Mouse (Mus musculus): ENCODE measurements around the gene Btd. TPM values are rescaled to one million over a fixed set of nuclear protein-coding genes. Genes with fewer than 3 reads are reported as not detected.

Gene Btd
- total RNA-seq, 2 experiments from 2014 or later = 9.5 to 10.0 TPM

DNA sequence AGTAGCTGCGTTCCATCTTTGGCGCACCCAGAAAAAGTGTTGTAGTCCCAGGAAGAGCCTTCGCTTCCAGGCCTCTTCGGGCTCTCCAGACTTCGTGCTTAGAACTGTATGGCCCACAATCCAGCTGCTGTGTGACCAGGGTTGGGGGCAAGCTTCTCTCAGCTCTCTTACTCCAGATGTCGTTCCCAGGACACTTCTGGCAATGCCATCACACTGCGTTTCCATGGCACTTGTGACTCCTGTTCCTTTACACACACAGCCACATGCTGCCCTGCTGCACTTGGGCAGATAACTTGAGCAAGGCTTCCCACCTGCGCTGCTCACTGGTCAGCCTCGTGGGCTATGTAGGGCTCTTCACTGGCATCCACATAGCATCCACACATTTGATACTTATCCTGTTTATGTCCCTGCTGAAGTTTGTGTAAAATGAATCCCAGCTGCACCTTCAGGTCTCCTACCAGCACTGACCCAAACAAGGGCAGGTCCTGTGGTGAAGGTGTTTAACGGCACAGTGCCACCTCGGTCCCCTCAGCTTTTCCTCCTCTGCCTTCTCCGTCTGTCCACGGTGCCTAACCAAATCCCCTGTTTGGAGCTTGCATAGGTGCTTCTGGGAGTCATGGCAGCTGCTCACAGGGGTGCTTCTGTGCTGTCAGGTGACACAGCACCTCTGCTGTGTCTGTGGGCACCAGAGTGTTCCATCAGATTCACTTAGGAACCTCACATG is 22.7 kb downstream of the Btd start:
- no peak for DNase-seq
- intact Hi-C loops (cut with DNase I) = no loop called here

DNA sequence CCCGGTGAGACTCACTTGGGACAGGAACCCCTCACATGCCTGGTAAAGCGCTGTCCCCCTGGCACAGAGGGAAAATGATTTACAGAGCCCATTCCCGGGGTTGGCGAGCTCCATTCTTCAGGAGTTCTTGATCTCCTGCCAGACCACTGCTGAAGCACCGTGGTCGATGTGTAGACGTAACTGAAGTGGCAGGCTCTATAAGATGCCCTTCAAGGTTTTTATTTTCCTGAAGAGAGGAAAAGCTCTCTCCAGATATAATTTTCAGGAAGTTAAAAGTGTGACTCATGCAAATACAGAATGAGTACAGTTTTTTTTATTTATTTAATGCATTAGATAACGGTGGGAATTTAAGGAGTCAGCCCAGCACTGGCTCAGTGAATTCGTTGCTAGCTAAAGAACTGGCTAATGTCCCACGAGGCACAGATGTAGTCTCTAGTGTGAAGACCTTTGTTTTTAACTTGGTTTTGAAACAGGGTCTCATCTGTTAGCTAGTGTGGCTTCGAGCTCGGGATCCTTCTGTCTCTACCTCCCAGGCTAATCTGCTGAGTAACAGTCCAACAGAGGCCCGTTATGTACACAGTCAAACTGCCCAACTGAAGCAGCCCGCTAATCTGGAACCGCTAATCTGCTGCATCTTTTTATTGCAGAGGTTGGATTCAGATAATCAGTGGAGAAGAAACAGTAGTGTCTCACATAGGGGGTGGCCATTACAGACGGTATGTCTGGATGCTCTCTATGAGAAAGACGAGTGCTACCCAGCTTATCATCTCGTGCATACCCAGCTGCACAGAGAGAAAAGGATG is 23.5 kb downstream of the Btd start:
- peak; percentile 30 for DNase-seq
- intact Hi-C loops (cut with DNase I) = no loop called here

DNA sequence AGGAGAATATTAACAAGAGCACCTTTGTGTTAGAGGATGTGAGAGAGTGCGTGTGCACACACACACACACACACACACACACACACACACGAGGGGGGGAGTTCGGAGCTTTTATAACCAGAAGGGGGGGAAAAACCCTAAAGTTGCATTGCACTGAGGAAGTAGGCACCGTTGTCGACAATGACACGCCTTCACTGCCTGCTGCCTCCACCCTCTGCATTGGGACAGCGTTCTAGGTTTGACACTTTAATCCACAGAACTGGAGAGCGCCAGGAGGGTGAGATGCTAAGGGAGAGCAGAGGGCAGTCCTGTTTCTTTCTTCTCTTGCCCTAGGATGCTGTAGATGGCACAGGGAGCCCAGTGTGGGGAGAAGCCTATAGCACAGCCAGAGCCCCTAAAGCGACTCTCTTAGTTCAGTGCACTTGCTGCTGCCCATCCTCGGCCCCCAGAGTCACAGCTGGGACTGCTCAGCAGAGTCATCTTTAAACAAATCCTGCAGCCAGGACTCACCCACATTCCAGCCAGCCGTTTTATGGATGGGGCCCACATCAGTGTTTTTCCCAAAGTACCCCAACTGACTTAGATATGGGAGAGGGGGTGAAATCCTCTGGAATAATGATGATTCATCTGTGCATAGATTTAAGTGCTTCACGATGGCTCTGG is 24.2 kb downstream of the Btd start:
- DNase-seq = no peak
- intact Hi-C loops (cut with DNase I) = no loop called here

DNA sequence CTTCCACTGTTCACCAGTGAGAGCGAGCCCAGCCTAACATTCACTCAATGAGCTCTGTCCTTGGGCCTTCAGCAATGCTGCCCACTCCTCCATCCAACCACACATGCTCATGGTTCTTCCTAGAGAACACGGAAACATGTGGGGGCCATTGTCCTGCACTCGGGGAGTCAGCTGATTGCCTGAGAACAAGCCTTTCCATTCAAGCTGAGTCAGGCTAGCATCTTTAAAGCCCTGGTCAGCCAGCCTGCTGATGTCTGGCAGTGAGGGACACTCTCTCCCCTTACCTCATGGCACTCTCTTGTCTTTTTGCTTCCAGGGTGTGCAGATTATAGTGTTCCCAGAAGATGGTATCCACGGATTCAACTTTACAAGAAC is 24.7 kb downstream of the Btd start:
- DNase-seq = no peak
- intact Hi-C loops (cut with DNase I) = no loop called here

DNA sequence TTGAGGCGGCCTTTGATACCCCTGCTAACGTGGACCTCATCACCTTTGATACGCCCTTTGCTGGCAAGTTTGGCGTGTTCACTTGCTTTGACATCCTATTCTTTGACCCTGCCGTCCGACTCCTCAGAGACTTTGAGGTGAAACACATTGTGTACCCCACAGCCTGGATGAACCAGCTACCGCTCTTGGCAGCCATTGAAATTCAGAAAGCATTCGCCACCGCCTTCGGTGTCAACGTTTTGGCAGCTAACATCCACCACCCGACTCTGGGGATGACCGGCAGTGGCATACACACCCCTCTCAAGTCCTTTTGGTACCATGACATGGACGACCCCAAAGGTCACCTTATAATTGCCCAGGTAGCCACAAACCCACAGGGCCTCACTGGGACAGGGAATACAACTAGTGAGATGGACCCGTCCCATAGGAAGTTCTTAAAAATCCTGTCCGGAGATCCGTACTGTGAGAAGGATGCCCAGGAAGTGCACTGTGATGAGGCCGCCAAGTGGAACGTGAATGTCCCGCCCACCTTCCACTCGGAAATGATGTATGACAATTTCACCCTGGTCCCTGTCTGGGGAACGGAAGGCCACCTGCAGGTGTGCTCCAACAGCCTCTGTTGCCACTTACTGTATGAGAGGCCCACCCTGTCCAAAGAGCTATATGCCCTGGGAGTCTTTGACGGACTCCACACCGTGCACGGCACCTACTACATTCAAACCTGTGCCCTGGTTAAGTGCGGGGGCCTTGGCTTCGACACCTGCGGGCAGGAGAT is 26.3 kb downstream of the Btd start:
- intact Hi-C loops (cut with DNase I) = no loop called here
- DNase-seq = no peak

DNA sequence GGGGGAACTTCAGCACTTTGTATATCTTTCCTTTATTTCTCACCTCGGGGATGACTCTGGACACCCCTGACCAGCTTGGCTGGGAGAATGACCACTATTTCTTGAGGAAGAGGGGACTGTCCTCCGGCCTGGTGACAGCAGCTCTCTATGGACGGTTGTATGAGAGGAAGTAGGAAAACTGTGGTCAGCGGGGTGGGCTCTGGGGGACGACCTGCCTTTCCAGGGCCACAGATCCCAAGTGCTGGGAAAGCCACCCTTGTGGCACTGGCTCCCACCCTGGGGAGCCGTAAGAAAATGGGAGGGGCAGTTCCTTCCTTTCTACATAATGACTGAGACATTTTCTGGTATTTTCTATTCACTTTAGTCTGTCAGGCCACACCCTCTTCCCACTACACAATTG is 26.9 kb downstream of the Btd start:
- intact Hi-C loops (cut with DNase I) = no loop called here
- DNase-seq = no peak

DNA sequence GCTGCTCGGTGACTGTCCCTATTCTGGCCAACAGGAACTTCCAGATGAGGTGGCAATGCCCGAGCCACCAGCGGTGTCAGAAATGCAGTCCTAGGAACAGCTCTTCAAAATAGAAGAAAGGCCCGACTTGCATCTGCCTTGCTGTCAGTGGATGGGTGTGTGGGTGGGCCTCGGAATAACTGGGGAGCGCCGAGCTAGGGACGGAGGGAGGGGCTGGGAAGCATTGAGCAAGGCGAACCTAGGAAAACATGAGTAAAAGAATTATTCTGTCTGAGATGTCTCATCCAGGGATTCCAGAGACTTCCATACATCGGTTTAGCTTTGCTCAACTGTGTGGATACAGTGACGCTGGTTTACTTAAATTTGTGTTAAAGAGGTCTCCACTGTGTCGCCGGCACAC is 27.5 kb downstream of the Btd start:
- intact Hi-C loops (cut with DNase I) = no loop called here
- no peak for DNase-seq

DNA sequence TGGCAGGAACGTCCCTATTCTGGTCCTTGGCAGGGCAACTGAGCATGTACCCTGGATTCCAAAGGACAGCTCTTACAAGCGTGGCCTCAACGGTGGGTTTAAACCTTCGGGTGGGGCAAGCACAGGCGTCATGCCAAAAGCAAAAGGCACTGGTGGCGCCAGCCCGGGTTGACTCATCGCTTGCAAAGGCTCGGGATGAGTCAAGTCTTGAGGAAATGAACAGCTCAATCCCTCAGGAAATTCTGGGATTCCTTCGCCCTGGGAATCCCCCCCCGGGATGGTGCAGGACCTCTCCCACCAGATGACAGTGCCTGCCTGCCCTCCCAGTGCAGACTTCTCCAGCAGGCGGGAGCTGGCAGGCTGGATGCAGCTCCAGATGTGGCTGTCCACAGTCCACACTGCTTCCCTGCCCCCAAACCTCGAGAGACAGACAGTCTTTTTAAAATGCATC is 28.4 kb downstream of the Btd start:
- DNase-seq = peak; percentile 51
- intact Hi-C loops (cut with DNase I) = no loop called here

DNA sequence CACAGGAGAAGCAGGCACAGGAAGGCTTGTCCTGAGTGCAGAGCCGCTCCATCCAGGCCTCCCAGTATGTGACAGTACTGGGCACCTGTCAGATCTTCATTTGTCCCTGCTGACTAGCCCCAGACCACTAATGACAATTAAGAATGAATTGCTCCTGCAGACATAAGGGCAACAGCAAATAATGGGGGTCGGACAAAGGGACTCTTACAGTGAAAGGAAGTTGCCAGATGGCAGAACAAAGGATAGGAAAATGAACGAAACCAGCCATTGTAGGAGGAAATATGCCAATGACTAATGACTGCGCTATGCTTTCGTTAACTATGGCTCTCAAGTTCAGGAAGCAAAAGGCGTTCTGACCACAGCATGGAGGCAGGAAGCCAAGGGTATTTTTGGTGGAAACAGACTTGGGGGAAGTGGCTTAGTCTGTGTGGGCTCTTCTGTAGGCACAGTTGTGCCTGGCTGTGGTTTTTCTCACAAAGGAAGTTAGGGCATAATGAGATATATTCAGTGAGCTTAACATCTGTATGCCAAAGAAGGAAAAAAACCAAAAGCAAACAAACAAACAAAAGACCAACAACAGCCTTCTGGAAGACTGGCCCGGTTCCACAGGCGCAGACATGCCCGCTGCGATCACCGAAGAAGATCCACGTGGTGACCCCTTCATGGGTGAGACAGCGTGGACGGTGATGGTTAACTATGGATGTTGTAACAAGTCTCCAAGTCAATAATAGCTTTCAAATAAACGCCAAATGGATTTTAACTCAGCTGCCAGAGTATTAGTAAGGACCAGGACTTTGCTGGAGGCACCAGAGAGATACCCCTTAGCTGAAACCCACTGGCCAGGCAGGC is 29.0 kb downstream of the Btd start:
- intact Hi-C loops (cut with DNase I) = no loop called here
- DNase-seq = peak; percentile 23

DNA sequence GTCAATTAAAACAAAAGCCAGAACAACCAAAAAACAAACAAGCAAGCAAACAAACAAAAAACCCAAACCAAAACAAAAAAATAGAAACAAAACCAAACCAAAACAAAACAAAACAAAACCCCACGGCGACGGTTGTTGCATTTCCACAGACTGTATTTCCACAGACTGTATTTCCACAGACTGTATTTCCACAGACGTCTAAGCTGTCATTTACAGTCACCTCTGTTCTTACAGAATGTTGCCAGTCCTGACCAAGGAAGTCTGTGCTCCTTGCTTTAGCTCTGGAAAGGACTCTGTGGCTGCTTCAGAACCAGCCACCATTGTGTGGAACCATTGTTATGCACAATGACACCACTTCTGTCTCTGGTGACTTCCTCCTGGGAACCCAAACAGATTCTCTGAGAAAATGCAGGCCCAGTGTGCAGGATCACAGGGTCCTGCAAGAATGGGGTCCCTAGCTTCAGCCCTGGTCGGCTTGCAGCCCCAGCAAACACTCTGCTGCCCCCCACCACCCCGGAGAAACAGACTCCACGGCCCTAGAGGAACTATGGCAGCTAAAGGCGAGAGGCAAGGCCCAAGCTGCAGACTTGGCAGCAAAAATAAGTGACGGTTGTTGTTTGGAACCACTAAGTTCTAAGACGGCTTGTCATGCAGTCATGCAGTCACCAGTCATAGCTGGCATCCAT is 30.9 kb downstream of the Btd start:
- intact Hi-C loops (cut with DNase I) = no loop called here
- no peak for DNase-seq

DNA sequence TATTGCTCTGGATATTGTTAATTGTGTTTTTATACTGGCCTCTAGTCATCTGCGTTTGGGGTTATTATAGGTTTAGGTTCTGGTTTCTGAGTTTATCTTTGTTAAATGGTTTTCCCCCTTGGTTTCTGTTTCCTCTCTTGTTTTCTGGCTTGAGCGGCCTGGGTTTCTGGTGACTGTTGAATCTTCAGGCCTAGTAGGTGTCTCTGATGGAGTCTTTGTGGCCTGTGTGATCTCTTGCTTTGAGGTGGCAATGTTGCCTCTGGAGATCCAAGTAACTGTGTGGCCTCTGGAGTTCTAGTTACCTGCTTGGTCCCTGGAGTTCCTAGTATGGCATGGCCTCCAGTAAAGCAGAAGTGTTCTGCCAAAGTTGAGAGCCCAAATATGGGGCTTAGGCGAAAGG is 39.8 kb downstream of the Btd start:
- no peak for DNase-seq
- intact Hi-C loops (cut with DNase I) = no loop called here

DNA sequence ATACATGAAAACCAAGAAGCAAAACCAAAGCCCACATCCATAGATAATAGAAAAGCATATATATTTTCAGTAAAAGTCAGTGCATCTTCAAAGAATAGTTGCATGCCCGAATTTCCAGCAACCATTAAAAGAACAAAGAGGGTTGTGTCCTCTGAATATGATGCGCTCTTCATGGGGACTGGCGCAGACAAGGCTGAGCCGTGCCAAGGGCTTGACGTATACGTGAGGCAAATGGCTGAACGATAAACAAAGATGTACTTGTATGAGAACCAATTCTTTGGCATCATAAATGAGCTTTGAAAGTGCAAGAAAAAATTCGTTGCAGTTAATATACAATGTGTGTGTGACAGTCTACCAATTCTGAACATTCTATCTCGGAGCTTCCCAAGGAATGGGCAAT is 40.5 kb downstream of the Btd start:
- DNase-seq = no peak
- intact Hi-C loops (cut with DNase I) = no loop called here

DNA sequence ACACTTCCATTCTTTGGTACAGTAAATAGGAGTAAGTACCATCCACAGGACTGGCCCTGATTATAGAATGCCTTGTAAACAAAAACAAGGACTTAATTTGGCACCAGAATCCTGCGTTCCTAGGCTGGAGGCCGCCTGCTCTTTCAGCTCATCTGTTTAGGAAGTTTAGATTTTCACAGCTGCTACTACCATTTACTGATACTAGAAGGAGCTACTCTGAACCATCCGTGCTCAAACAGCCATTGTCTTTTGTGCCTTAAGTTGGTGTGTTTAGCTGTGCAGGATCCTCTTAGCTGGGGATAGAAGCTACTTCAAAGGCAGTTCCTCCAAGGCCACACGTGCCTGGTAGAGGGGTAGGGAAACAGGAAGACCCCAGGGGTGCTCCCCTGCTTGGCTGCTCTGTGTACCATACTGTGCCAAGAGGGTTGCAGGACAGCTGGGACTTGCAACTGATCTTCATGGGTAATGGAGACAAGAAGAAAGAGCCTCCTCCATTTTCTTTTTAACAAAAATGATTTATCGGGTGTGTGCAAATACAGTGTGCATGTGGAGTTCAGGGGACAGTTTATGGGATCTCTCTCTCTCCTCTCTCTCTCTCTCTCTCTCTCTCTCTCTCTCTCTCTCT is 41.2 kb downstream of the Btd start:
- intact Hi-C loops (cut with DNase I) = no loop called here
- no peak for DNase-seq

DNA sequence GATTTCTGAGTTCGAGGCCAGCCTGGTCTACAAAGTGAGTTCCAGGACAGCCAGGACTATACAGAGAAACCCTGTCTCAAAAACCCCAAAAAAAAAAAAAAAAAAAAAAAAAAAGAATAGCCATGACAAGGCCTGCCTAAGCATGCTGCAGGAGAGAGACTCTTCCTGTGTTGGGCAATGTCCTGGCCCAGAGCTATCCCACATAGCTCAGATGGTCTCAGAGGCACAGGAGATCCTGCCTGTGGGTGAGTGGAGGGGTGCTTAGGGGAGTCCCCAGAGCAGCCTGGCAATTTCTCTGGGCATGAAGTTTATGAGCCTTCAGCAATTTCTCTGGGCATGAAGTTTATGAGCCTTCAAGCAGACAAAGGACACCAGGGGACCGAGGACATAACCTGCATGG is 42.8 kb downstream of the Btd start:
- DNase-seq = no peak
- intact Hi-C loops (cut with DNase I) = no loop called here

DNA sequence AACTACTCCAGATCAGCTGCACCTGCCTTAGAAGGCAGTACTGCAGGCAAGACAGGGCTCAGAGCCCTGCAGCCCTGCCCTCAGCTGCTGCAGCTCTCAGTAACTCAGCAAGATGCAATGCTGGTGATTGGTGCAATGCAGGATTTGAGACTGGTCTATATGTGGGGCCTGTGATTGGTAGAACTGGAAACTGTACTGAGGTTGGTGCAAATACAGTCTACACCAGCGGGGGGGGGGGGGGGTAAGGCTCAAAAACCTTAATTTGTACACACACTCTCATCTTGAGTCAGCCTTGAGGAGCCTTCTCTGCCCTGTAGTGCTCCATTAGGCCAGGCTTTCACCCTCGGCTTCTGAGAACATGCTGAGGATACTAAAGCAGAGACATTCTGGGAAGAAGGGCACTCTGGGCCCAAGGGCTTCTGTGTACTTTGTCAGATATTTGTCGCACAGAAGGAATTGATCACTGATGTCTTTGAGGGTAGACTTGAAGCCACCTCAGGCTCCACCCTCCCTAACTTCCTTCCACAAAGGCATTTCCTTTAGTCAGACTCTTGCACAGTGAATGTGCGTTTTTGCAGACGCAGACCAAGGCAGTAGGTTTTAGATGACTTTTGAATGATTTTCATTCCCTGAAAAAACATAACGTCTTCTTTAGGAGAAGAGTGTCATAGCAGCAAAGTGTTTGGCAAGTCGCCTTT is 43.7 kb downstream of the Btd start:
- intact Hi-C loops (cut with DNase I) = no loop called here
- DNase-seq = no peak

DNA sequence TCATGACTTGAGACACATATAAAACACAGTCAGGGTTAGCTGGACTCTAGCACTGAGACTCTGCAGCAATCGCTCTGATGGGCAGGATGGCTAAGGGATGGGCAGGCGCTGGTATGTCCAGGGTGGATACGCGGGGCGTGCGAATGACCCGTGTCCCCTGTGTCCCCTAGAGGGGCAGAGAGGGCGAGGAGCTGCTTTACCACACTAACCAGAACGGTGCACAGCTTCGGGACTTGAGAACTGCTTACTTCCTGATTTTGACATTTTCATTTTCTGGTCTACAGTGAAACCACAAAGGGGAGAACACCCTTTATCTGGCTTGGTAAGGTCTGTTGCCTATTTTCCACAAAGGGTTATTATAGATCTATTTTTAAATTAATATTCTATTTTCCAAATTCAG is 44.9 kb downstream of the Btd start:
- intact Hi-C loops (cut with DNase I) = no loop called here
- DNase-seq = no peak

DNA sequence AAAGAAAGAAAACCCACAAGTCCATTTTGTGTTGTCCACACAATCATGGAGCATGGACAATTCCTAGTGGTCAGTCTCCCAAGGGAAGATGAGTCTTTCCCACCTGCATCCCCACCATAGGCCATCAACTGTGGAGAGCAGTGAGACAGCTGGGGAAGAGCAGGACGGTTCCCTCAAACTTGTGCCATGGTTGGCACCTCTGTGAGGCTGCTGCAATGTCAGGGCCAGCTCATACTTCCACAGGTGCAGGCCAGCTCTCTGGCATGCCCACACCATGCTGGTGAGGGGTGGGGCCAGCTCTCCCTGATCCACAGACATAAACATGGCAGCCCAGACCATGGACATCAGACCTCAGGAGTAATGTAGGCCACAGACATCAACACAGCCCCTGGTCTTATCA is 45.4 kb downstream of the Btd start:
- no peak for DNase-seq
- intact Hi-C loops (cut with DNase I) = no loop called here

DNA sequence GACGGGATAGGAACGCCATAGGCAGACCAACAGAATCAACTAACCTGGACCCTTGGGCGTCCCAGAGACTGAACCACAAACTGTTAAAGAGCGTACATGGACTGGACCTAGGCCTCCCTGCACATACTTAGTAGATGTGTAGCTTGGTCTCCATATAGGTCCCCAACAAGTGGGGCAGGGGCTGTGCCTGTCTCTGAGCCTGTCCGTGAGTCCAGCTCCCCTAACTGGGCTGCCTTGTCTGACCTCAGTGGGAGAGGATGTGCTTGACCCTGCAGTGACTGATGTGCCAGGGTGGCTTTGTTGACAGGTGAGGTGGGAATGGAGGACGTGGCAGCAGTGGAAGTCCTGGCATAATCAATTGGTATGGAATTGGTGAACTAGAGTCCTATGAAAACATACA is 51.7 kb downstream of the Btd start:
- DNase-seq = no peak
- intact Hi-C loops (cut with DNase I) = no loop called here
